Mouse (Mus musculus) liver, embryonic 18 days (tissue): ENCODE measurements around the gene Stk16. TPM values are rescaled to one million over a fixed set of nuclear protein-coding genes. Genes with fewer than 3 reads are reported as not detected.

Experiments
- polyA plus RNA-seq: library from polyadenylated mRNA; depleted of rRNA; stranded (reverse); fragments of >200 nt; gene quantifications from 2 replicates; pipeline ENCODE4 v1.2.3, GENCODE M21; 2012; rRNA removed

Stk16 gene
- polyA plus RNA-seq = 104 and 122 TPM in 2 replicates

DNA sequence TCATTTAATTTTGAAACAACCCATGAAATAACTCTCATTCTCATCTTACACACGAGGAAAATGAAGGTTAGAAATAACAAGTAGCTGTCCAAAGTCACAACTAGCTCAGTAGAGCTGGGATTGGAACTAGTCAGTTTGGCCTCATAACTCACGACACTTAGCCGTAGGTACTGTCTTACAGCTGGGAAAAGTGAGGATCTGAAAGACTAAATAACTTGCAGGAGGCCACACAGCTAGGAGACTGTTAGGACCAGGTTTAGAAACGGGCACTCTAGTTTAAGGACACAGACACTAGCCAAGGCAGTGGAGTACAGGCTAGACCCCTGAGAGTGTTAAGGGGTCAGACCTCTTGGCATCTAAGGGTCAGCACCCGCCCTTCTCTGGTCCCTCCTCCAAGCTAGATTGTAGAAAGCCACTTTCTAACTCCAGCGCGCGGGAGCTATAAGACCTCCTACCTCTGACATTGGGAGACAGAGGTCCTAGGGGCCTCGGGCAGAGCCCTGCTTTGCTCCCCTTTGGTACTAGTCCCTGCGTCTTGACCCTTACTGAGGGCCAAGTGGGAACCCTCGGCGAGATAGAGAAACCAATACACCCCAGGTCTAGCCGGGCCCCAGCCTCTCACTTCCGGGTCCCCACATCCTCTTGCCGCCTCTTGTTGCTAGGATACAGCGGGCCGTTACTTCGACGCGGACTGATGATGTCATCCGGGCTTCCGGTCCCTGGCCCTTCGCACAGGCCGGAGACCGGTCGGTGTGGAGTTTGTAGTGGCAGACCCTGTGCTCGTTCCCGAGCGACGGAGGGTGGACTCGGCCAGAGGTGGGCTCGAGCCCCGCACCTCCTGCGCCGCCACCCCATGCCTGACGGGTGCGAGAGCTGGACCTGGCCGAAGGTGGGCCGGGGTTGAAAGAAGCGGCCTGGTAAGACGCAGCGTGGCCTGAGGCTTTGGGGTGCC lies at the start of gene Stk16, which contains the start of gene Glb1l:
Gene Stk16, plus strand, starts transcription at position 703 of the 952 bp plus-strand sequence.
Gene Glb1l, minus strand, starts transcription at position 678 of the 952 bp plus-strand sequence.

GRCm38 (mm10) chr1:75168472-75169464 lies 41.9 kb upstream of the Stk16 start, which contains the start of gene Zfand2b:
TSS of gene Zfand2b (plus strand) at chr1:75168646.

DNA sequence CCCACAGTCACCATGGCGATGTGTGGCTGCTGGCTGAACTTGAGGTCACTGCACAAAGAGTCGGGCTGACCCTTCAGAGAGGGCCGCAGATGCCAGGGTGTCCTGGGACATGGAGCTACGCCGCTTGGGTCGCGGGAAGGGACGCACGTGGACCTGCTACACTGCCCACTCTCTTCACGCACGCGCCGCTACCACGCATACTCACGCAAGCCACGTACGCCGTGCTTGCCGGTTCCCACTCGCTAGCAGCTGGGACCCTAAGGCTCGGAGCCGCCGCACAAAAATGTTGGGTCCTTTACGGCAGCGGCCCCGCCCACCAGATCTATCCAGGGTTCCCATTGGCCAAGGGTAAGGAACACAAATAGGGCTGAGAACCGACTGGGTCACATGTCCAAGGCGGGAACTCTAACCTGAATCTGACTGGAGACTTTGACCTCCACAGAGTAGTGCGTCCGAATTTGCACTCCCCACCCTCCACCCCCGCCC lies 30.5 kb upstream of the Stk16 start, which contains the start of gene Abcb6:
Gene Abcb6, minus strand, starts transcription at position 288 of the 486 bp plus-strand sequence.

DNA sequence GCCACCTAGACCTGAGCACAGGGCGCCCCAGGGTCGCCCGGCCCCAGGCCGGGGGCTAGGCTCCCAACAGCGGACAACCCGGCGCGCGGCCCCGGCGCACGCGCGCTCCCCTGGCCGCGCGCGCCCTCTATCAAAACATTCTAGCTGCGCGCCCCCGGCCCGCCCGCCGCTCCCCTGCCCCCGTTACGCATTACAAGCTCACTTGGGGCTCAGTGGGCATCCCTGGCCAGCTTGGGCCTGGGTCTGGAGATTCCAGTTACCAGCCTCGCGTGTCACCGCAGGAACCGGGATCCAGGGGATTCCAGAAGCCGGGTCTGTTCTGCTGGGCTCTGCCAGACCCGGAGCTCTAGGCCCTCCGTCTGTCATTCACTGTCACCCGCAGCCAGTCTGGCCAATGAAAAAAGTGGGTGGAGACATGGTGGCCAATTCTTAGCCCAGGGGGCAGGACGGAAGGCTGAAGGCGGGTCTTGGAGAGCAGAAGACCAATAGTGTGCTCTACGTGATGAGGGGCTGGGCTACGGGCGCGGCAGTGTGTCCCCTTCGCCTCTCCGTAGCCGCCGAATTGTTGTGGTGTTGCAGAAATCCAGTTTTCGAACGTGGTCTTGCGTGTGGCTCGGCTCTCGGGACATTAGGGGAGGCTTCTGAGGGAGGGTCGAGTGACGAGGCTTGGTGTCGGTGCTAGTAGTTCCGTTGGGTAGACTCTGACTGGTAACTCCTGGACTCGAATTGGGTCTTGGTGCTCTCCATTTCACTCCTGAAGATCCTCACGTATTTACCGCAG lies 18.8 kb upstream of the Stk16 start, which contains the start of the genes Ankzf1 and Atg9a:
Gene Ankzf1, plus strand, starts transcription at position 530 of the 781 bp plus-strand sequence.
Gene Atg9a, minus strand, starts transcription at position 575 of the 781 bp plus-strand sequence.

DNA sequence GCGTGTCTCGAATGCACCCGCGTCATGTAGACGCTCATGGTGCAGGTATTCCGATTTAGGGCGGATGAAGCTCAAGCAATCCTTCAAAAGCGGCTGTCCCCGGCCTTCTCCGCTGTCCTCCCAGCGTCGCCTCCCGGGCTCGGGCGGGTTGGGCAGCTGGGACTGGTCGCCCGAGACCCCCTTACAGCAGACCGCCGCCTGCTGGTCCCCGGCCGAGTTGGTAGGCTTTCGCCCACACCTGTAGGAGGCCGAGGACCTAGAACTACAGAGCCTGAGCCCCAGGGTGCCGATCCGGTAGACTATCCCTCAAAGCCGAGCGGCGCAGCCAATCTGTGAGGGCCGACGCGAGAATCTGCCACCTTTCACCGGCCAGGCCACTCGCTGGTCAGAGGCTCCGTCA lies 8.9 kb downstream of the Stk16 start, which contains the start of gene Tuba4a:
Gene Tuba4a, minus strand, starts transcription at position 335 of the 400 bp plus-strand sequence.

GRCm38 (mm10) chr1:75231664-75232152 lies 21.1 kb downstream of the Stk16 start, which contains the start of gene A630095N17Rik:
TSS of gene A630095N17Rik (minus strand) at chr1:75232102.

DNA sequence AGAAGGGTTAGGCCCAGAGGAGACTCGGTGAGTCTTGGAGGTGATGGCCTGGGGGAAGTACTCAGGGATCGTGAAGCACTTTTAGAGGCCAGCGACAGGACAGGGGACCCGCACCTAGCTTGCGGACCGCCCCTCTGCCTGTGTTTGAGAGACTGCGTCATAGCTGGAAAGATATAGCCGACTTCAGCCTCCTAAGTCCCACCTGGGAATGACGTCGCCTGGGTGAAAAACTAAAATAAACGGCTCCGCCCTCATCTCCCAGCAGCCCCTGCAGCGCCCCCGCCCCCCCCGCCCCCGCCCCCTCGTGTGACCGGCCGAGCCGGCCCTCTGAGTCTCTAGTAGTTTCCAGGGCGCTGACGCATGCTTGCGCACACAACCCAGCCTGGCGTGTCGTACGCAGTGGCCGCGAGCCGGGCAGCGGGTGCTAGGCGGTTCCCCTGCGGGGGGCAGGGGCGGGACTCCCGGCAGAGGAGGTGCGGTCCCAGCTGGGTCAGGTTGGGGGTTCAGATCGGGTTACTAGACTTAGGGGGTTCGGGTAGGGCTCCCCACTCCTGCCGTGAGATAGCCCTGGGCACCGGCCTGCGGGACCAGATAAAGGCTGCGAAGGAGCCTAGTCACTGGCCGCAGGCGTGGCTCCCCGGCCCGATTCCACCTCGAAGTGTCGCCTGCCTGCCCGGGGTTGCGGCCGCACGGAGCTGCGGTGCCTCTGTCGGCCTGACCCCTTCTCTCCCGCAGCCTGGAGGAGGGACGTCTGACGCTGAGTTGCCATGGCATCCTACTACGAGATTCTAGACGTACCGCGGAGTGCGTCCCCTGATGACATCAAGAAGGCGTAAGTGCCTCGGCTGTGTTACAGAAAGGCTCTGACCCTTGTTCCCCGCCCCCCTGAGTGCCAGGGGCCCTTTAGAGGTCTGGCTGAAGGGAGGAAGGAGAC lies 25.7 kb downstream of the Stk16 start, which contains the start of gene Dnajb2:
Gene Dnajb2, plus strand, starts transcription at position 290 of the 934 bp plus-strand sequence.

DNA sequence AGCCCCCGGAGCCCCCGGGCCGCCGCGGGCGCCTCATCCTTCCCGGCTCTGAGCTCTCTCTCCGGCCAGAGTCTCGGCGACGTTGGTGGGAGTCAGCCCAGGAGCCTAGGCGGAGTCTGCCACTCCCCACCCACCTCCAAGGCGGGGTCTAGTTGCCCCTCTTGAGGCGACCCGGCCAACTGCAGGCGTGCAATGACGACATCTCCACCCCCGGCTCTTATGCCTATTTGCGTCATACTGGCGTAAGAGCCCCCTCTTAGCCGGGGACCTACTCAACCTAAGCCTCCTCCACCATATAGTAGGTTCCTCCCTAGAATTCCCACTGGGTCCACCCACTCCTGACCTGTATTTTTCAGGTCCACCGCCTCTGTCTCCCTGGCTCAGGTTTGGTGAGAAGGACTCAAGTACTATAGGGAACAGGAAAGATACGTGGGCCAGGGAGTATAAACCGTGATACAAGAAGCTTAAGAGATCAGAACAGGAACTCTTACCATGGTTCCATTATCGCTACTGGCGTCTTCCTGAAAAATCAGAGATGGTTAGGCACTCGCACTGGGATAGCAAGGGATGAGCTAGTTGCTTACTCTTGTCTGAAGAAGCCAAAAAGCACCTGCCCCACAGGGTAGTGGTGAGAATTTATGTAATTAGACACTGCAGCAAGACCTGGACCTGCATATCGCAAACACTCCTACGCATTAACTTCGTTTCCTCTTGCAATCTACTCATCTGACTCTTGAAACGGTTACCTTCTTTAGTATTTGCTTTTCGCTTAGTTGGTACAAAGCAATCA lies 53.6 kb downstream of the Stk16 start, which contains the start of gene Ptprn:
Gene Ptprn, minus strand, starts transcription at position 412 of the 790 bp plus-strand sequence.

Other genes with a start within 250 kb of the Stk16 start
- gene Nhej1, start 85.6 kb upstream of the Stk16 start, polyA plus RNA-seq = 2.2 and 2.3 TPM in 2 replicates
- 1.2 TPM in 2 replicates for gene Slc23a3, start 76.9 kb upstream of the Stk16 start, polyA plus RNA-seq
- 26.9 and 31.0 TPM in 2 replicates for gene Cnppd1, start 68.1 kb upstream of the Stk16 start, polyA plus RNA-seq
- gene Retreg2, start 68.1 kb upstream of the Stk16 start, polyA plus RNA-seq = 50.7 and 54.5 TPM in 2 replicates
- gene Zfand2b, start 42.2 kb upstream of the Stk16 start, polyA plus RNA-seq = 41.4 and 42.2 TPM in 2 replicates
- 25.8 and 25.9 TPM in 2 replicates for gene Abcb6, start 30.4 kb upstream of the Stk16 start, polyA plus RNA-seq
- 11.0 and 13.7 TPM in 2 replicates for gene Ankzf1, start 18.7 kb upstream of the Stk16 start, polyA plus RNA-seq
- 22.2 and 26.3 TPM in 2 replicates for gene Atg9a, start 18.6 kb upstream of the Stk16 start, polyA plus RNA-seq
- gene Glb1l, start within 50 bp of the Stk16 start, polyA plus RNA-seq = 4.7 and 4.9 TPM in 2 replicates
- 103 and 117 TPM in 2 replicates for gene Tuba4a, start 9.0 kb downstream of the Stk16 start, polyA plus RNA-seq
- gene A630095N17Rik, start 21.3 kb downstream of the Stk16 start, polyA plus RNA-seq = not detected in 2 replicates
- 20.3 and 23.9 TPM in 2 replicates for gene Dnajb2, start 25.6 kb downstream of the Stk16 start, polyA plus RNA-seq
- gene Ptprn, start 53.7 kb downstream of the Stk16 start, polyA plus RNA-seq = 0.10 TPM in 2 replicates
- gene Resp18, start 67.6 kb downstream of the Stk16 start, polyA plus RNA-seq = not detected in 2 replicates
- gene Dnpep, start 107.2 kb downstream of the Stk16 start, polyA plus RNA-seq = 61.8 and 63.4 TPM in 2 replicates
- 2.0 and 2.2 TPM in 2 replicates for gene Des, start 149.5 kb downstream of the Stk16 start, polyA plus RNA-seq
- gene Speg, start 164.5 kb downstream of the Stk16 start, polyA plus RNA-seq = 4.9 and 6.9 TPM in 2 replicates
- 38.7 and 42.0 TPM in 2 replicates for gene Gmppa, start 225.1 kb downstream of the Stk16 start, polyA plus RNA-seq
- gene Asic4, start 239.6 kb downstream of the Stk16 start, polyA plus RNA-seq = 0.01 and 0.03 TPM in 2 replicates